Mouse (Mus musculus) gastrocnemius, adult 8-10 months (tissue): ENCODE results near the gene Gm28557. TPM values are rescaled to one million over a fixed set of nuclear protein-coding genes. Genes with fewer than 3 reads are reported as not detected.

Experiments used
- total RNA-seq, 4 experiments: library from RNA; stranded (reverse); gene quantifications; 2 replicates each; pipeline ENCODE4 v1.2.4; 2022

Gm28557 gene
- total RNA-seq, 4 experiments from 2014 or later = 1.0 to 2.2 (median 1.9) TPM

Other genes with a start within 250 kb of the Gm28557 start
- 1 to 10 TPM in 1 of 4 experiments, under 1 TPM in 3; 0.56 to 1.0 (median 0.83) TPM for gene Gm10767, start 203.7 kb downstream of the Gm28557 start, total RNA-seq
- 1 to 10 TPM in 1 of 4 experiments, under 1 TPM in 3; 0.87 to 1.3 (median 0.95) TPM for gene Zfp712, start 47.4 kb downstream of the Gm28557 start, total RNA-seq
- 1 to 10 TPM; 1.6 to 2.3 (median 1.9) TPM for gene Zfp708, start 10.6 kb downstream of the Gm28557 start, total RNA-seq
- under 1 TPM; 0.40 to 0.68 (median 0.53) TPM for gene Rslcan18, start 7.7 kb upstream of the Gm28557 start, total RNA-seq
- gene Zfp759, start 13.1 kb upstream of the Gm28557 start, total RNA-seq = 1 to 10 TPM; 5.3 to 7.1 (median 5.5) TPM
- gene Rsl1, start 64.6 kb upstream of the Gm28557 start, total RNA-seq = 1 to 10 TPM; 1.8 to 2.9 (median 2.1) TPM
- 1 to 10 TPM in 1 of 4 experiments, under 1 TPM in 3; 0.41 to 1.0 (median 0.70) TPM for gene Zfp455, start 85.9 kb upstream of the Gm28557 start, total RNA-seq
- 1 to 10 TPM in 3 of 4 experiments, under 1 TPM in 1; 0.83 to 1.7 (median 1.2) TPM for gene Zfp458, start 169.9 kb upstream of the Gm28557 start, total RNA-seq
- 1 to 10 TPM; 3.9 to 6.5 (median 4.9) TPM for gene Zfp457, start 197.9 kb upstream of the Gm28557 start, total RNA-seq
- gene Zfp595, start 224.0 kb upstream of the Gm28557 start, total RNA-seq = 1 to 10 TPM; 1.3 to 2.0 (median 1.5) TPM